Mouse (Mus musculus) forebrain, embryonic 11.5 days (tissue): ENCODE data around the gene Rtkn2. TPM values are rescaled to one million over a fixed set of nuclear protein-coding genes. Genes with fewer than 3 reads are reported as not detected.
"Not testable (repeated sequence)": the region's sequence is repeated elsewhere in the genome, so short reads cannot be mapped to it uniquely, and the experiment has no call there.

Experiments used
- ATAC-seq: fragments of 200-750 bp; cut with Nextera tagmentation; replicated peaks from 2 replicates; pipeline ENCODE4 v1.8.0; 2017; ENCODE audit warnings: moderate TSS enrichment; ENCODE audit not compliant: low FRiP score
- DNase-seq: peaks from one replicate; pipeline ENCODE4 v3.0.0-alpha.2; 2017; ENCODE audit warnings: low spot score
- H3K27ac ChIP-seq: fragments of 300-500 bp; sonication (generic); 2 replicates; pipeline ENCODE4 v1.5.1; 2014; ENCODE audit warnings: low read depth, low read length
- H3K27me3 ChIP-seq: fragments of 300-500 bp; sonication (generic); 2 replicates; pipeline ENCODE4 v1.6.1; 2014; ENCODE audit warnings: mild to moderate bottlenecking, low read length, mixed read lengths; ENCODE audit not compliant: control insufficient read depth, insufficient read depth
- H3K36me3 ChIP-seq: fragments of 300-500 bp; sonication (generic); 2 replicates; pipeline ENCODE4 v1.6.1; 2014; ENCODE audit warnings: mild to moderate bottlenecking, low read length, moderate library complexity, mixed read lengths; ENCODE audit not compliant: control insufficient read depth, insufficient read depth
- H3K4me1 ChIP-seq: fragments of 300-500 bp; sonication (generic); replicated peaks from 2 replicates; pipeline ENCODE4 v1.6.1; 2014; ENCODE audit warnings: low read length, mixed read lengths; ENCODE audit not compliant: control insufficient read depth, insufficient read depth
- H3K4me2 ChIP-seq: fragments of 300-500 bp; sonication (generic); 2 replicates; pipeline ENCODE4 v1.6.1; 2014; ENCODE audit warnings: low read depth, mild to moderate bottlenecking, low read length, moderate library complexity, mixed read lengths; ENCODE audit not compliant: severe bottlenecking
- H3K4me3 ChIP-seq: fragments of 300-500 bp; sonication (generic); 2 replicates; pipeline ENCODE4 v1.5.1; 2014; ENCODE audit warnings: low read depth, low read length
- H3K9ac ChIP-seq: fragments of 300-500 bp; sonication (generic); 2 replicates; pipeline ENCODE4 v1.6.1; 2014; ENCODE audit warnings: low read length
- H3K9me3 ChIP-seq: fragments of 300-500 bp; sonication (generic); 2 replicates; pipeline ENCODE4 v1.6.1; 2016; ENCODE audit warnings: low read length, mixed read lengths; ENCODE audit not compliant: control insufficient read depth
- WGBS: fragments of 180-500 bp; shearing (Covaris S2); extraction: QIAGEN DNeasy Blood & Tissue Kit; methylation state at CpG from one replicate; pipeline ENCODE4 v1.1.7; 2014; 5-methylcytosine and 5-hydroxymethylcytosine counted together
- polyA plus RNA-seq: library from polyadenylated mRNA; unstranded; fragments of >200 nt; fragmentation: Nextera tagmentation; extraction: Ambion mirVana; gene quantifications from 2 replicates; pipeline ENCODE4 v1.2.1, GENCODE M21; 2014

Gene Rtkn2
- polyA plus RNA-seq, 1 experiment from 2014 or later: 28.5 TPM

GRCm38 (mm10) chr10:68091011-68091410, 111.6 kb downstream of the Rtkn2 start:
- H3K27me3 ChIP-seq: no peaks in the 10 kb centered on the region
- ATAC-seq (no peak), DNase-seq (no peak)
- H3K4me3 ChIP-seq: no peak overlapping the region
- no peak overlapping the region for H3K9ac ChIP-seq
- no peak overlapping the region for H3K27ac ChIP-seq
- 90% methylated on average over 11 of the region's 11 CpGs for WGBS
- no peaks in the 10 kb centered on the region for H3K4me1 ChIP-seq
- no peaks in the 10 kb centered on the region for H3K9me3 ChIP-seq
- no peak overlapping the region for H3K4me2 ChIP-seq
- H3K36me3 ChIP-seq: no peaks in the 10 kb centered on the region

DNA sequence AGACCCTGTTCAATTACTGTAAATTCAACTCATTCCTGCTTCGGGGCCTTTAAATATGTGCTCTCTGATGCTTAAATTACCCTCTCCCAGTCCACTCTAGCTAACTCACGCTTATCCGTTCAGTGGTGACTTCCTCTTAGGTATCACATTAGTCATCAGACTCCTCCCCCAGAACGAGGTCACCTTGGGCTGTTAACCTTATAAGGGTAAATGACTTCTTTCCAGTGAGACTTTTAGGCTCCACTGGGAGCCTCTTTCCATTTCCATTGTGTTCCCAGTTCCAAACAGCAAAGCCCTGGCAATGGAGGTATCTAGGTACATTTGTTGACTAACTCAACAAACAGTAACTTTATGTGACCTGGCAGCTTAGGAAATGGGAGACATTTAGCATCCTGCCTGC, 112.5 kb downstream of the Rtkn2 start:
- H3K4me2 ChIP-seq: no peak overlapping the region
- H3K4me1 ChIP-seq: no peaks in the 10 kb centered on the region
- H3K9ac ChIP-seq: no peak overlapping the region
- ATAC-seq (no peak), DNase-seq (no peak)
- H3K36me3 ChIP-seq: no peaks in the 10 kb centered on the region; the same call in 1 of the 2 replicates
- 93% methylated on average over 4 of the region's 4 CpGs for WGBS
- H3K27me3 ChIP-seq: no peaks in the 10 kb centered on the region
- H3K27ac ChIP-seq: no peak overlapping the region
- no peaks in the 10 kb centered on the region for H3K9me3 ChIP-seq
- H3K4me3 ChIP-seq: no peak overlapping the region

- DNase-seq (no peak), ATAC-seq (no peak)
- Histone ChIP-seq H3K4me3 (no peak overlapping the region), H3K4me2 (no peak overlapping the region), H3K27me3 (no peaks in the 10 kb centered on the region), H3K4me1 (no peaks in the 10 kb centered on the region), H3K9me3 (no peaks in the 10 kb centered on the region), H3K36me3 (no peaks in the 10 kb centered on the region; the same call in 1 of the 2 replicates), H3K27ac (no peak overlapping the region), H3K9ac (no peak overlapping the region)
- 58% methylated on average over 3 of the region's 3 CpGs for WGBS
These were observed 114.1 kb downstream of the Rtkn2 start for GRCm38 (mm10) chr10:68093496-68093895.

DNA sequence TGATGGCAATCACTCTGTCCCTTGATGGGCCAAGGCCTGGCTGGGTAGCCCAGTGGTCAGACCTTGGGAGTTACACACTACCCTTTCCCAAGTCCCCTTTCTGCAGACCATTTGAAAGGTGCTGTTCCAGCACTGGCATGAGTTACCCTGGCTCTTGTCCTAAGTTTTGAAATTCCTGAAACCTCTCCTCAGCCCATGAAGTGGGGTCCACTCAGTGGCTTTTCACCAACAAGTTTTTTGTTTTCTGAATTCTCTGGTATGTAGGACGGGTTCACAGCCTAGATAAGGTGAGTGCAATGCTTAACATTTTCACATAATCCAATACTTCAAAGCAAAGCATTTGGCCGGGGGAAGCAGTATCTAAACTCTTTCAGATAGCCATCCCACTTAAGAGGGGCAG, 115.8 kb downstream of the Rtkn2 start:
- no peak overlapping the region for H3K9ac ChIP-seq
- DNase-seq (no peak), ATAC-seq (no peak)
- WGBS: 82% methylated on average over 2 of the region's 2 CpGs
- no peak overlapping the region for H3K4me2 ChIP-seq
- H3K27me3 ChIP-seq: no peaks in the 10 kb centered on the region
- H3K9me3 ChIP-seq: no peaks in the 10 kb centered on the region
- no peaks in the 10 kb centered on the region for H3K4me1 ChIP-seq
- no peak overlapping the region for H3K4me3 ChIP-seq
- no peaks in the 10 kb centered on the region; the same call in 1 of the 2 replicates for H3K36me3 ChIP-seq
- no peak overlapping the region for H3K27ac ChIP-seq

DNA sequence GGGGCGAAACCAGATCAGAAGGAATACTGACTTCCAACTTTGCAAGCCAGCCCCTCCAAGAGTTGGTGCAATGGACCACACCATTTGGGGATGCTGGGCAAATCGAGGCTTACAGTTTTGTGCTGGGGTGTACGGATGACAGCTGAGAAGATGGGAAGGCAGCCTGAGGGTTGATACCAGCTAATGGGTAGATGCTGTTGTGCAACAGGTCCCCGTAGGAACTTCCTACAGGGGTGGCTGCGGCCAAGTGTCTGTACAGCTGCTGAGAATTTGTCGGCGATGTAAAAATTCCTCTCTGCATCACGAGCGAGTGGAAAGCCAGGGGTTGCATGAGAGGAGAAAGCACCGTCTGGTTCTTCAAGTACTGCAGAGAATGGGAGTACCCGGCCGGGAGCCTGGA, 117.0 kb downstream of the Rtkn2 start:
- Histone ChIP-seq H3K4me3 (no peak overlapping the region), H3K4me2 (no peak overlapping the region), H3K27me3 (no peaks in the 10 kb centered on the region), H3K36me3 (no peaks in the 10 kb centered on the region; the same call in 1 of the 2 replicates), H3K27ac (no peak overlapping the region), H3K9me3 (no peaks in the 10 kb centered on the region), H3K4me1 (no peaks in the 10 kb centered on the region), H3K9ac (no peak overlapping the region)
- DNase-seq (no peak), ATAC-seq (no peak)
- WGBS: 94% methylated on average over 12 of the region's 12 CpGs

GRCm38 (mm10) chr10:68097821-68098675, 118.7 kb downstream of the Rtkn2 start:
- no peaks in the 10 kb centered on the region for H3K9me3 ChIP-seq
- no peaks in the 10 kb centered on the region for H3K27me3 ChIP-seq
- ATAC-seq: no peak
- no peak overlapping the region for H3K4me3 ChIP-seq
- no peak overlapping the region for H3K9ac ChIP-seq
- DNase-seq: no peak
- H3K36me3 ChIP-seq: no peaks in the 10 kb centered on the region; the same call in 1 of the 2 replicates
- no peaks in the 10 kb centered on the region for H3K4me1 ChIP-seq
- WGBS: 94% methylated on average over 19 of the region's 19 CpGs
- H3K27ac ChIP-seq: no peak overlapping the region
- no peak overlapping the region for H3K4me2 ChIP-seq

- H3K36me3 ChIP-seq, H3K4me1 ChIP-seq, H3K9me3 ChIP-seq, ATAC-seq, H3K9ac ChIP-seq, H3K4me2 ChIP-seq, DNase-seq, H3K4me3 ChIP-seq, H3K27ac ChIP-seq, H3K27me3 ChIP-seq: not testable (repeated sequence)
- WGBS: 94% methylated on average over 7 of the region's 7 CpGs
These were observed 120.4 kb downstream of the Rtkn2 start for GRCm38 (mm10) chr10:68099801-68100200.

DNA sequence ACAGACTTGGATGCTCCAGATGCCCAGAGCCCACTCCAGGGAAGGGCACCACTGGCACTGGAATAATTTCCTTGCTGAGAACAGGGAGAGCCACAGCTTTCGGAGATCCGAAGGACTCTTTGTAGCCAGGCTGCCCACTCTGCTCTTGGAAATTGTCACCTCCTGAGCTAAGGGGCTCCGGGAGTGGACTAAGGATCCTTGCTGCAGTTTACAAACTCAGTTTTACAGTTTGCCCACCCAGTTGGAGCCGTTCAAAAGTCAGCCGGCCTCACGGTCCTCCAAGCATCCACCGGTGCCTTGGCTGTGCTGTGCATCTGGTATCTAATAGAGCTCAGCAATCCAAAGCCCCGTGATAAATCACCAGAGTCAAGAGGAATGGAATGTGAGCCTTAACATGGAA, 121.1 kb downstream of the Rtkn2 start:
- Histone ChIP-seq H3K4me2 (no peak overlapping the region), H3K27ac (no peak overlapping the region), H3K9ac (no peak overlapping the region), H3K4me1 (peaks cover 8% of the 10 kb centered on the region; the same call in 1 of the 2 replicates), H3K27me3 (no peaks in the 10 kb centered on the region), H3K4me3 (no peak overlapping the region), H3K9me3 (no peaks in the 10 kb centered on the region), H3K36me3 (no peaks in the 10 kb centered on the region; the same call in 1 of the 2 replicates)
- WGBS: 93% methylated on average over 8 of the region's 8 CpGs
- no peak for DNase-seq
- no peak for ATAC-seq

- Histone ChIP-seq H3K4me1 (peaks cover 8% of the 10 kb centered on the region; the same call in 1 of the 2 replicates), H3K27ac (no peak overlapping the region), H3K27me3 (no peaks in the 10 kb centered on the region), H3K9ac (no peak overlapping the region), H3K4me2 (no peak overlapping the region), H3K4me3 (no peak overlapping the region), H3K36me3 (no peaks in the 10 kb centered on the region; the same call in 1 of the 2 replicates), H3K9me3 (no peaks in the 10 kb centered on the region)
- DNase-seq (no peak), ATAC-seq (no peak)
- WGBS: 84% methylated on average over 4 of the region's 4 CpGs
These were observed 121.9 kb downstream of the Rtkn2 start for GRCm38 (mm10) chr10:68101251-68101650.
